26 mouse cellular contexts compared by ENCODE assay signal in the genomic region with DNA sequence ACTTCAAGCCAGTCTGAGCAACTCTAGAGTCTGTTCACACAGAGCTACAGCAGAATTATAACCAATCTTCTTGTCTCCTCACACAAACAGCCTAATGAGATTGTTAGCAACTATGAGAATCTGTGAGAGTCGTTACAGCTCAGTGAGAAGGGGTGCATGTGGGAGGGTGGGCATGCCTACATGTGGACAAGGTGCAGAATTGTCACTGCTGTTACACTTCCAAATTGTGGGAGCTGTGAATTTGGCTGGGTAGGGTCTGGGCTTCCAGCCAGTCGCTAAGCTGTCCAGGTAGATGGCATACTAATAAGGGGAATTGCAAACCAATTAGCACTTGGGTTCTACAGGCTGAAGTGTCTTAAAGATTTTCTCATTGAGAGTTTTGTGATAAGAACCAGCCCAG.
A peak's percentile ranks its signal among the peaks of the same experiment; 100 is the strongest.
DNase-seq lines count a peak whose midpoint lies in the region; ATAC-seq and TF ChIP-seq lines count a peak whose summit lies in the region.
"Had no signal": no experiment of that assay in that cellular context is flagged by ENCODE, and none has a peak within 500 bp of the region (broad histone marks: within the 10 kb centered on the region; RNA-seq: fewer than 3 reads in every experiment).

No protein-coding gene starts in this region.

- no peaks in the 10 kb centered on the region for H3K36me3 ChIP-seq in forebrain, embryonic 14.5 days (ENCODE audit: control insufficient read depth, insufficient read depth, low read length)
- H3K36me3 ChIP-seq in forebrain, embryonic 10.5 days (replicated peaks), result no peaks in the 10 kb centered on the region
- no peaks in the 10 kb centered on the region for H3K36me3 ChIP-seq in heart, embryonic 12.5 days
- H3K36me3 ChIP-seq in forebrain, postnatal 0 days (ENCODE audit: insufficient read depth), result no peaks in the 10 kb centered on the region
- H3K36me3 ChIP-seq: embryonic facial prominence, embryonic 13.5 days; embryonic facial prominence, embryonic 15.5 days; G1E had no signal

- H3K9me3 ChIP-seq in forebrain, embryonic 14.5 days (replicated peaks; ENCODE audit: control insufficient read depth, low read length), result no peaks in the 10 kb centered on the region
- no peaks in the 10 kb centered on the region for H3K9me3 ChIP-seq in forebrain, embryonic 10.5 days
- H3K9me3 ChIP-seq in heart, embryonic 12.5 days (replicated peaks), result no peaks in the 10 kb centered on the region
- no peaks in the 10 kb centered on the region for H3K9me3 ChIP-seq in forebrain, postnatal 0 days (ENCODE audit: low read length)
- H3K9me3 ChIP-seq: embryonic facial prominence, embryonic 13.5 days; embryonic facial prominence, embryonic 15.5 days had no signal

- DNase-seq in cerebellum, postnatal 10 days, result peak; percentile 21 to 23
- DNase-seq in cerebellum, postnatal 36 days, result no peak
- DNase-seq in forebrain, embryonic 14.5 days (ENCODE audit: low spot score), result peak; percentile 63
- DNase-seq in forebrain, embryonic 10.5 days (ENCODE audit: extremely low spot score, low spot score), result no peak
- DNase-seq in heart, adult 11 months, result peak; percentile 21
- peak; percentile 8 for DNase-seq in forebrain, postnatal 0 days
- no peak for DNase-seq in layer of hippocampus, postnatal 14 days (ENCODE audit: low spot score in 2 of 2)
- DNase-seq: adrenal gland, adult 8-10 months; adrenal gland, postnatal 14 days; adrenal gland, postnatal 36 days; B cell, adult 2 months; cerebellum, adult 11 months; cerebellum, adult 18-20 months; cerebellum, adult 8-10 months; cerebellum, adult 9-11 months; cerebellum, postnatal 25 days; embryo, embryonic 11 days had no signal

- H3K4me1 ChIP-seq in forebrain, embryonic 14.5 days (ENCODE audit: control insufficient read depth, insufficient read depth, low read length), result no peaks in the 10 kb centered on the region
- peaks cover 5% of the 10 kb centered on the region; the same call in 1 of the 2 replicates for H3K4me1 ChIP-seq in forebrain, embryonic 10.5 days
- H3K4me1 ChIP-seq in heart, embryonic 12.5 days (replicated peaks), result no peaks in the 10 kb centered on the region
- no peaks in the 10 kb centered on the region for H3K4me1 ChIP-seq in forebrain, postnatal 0 days (ENCODE audit: insufficient read depth)
- H3K4me1 ChIP-seq: embryonic facial prominence, embryonic 15.5 days had no signal

- 40% methylated on average over 2 of the region's 2 CpGs for WGBS in forebrain, embryonic 14.5 days
- WGBS in forebrain, embryonic 10.5 days, result 88% methylated on average over 2 of the region's 2 CpGs
- 70% methylated on average over 2 of the region's 2 CpGs for WGBS in heart, embryonic 12.5 days
- WGBS in forebrain, postnatal 0 days, result 32% methylated on average over 2 of the region's 2 CpGs

- ATAC-seq in forebrain, embryonic 14.5 days, result peak; percentile 72; the same call in 1 of the 2 replicates
- ATAC-seq in heart, embryonic 12.5 days (ENCODE audit: insufficient number of reproducible peaks, low FRiP score), result no peak
- 0 out of 2 replicates have a peak, but pooled peaks have one; percentile 8 for ATAC-seq in forebrain, postnatal 0 days
- ATAC-seq: activated CD4-positive, CD25-positive, alpha-beta regulatory T cell, adult 4 months; CD4-positive, CD25-positive, alpha-beta regulatory T cell, adult 4 months; Patski had no signal

- no peak overlapping the region for H3K4me3 ChIP-seq in forebrain, embryonic 14.5 days (ENCODE audit: low read depth, low read length)
- H3K4me3 ChIP-seq in forebrain, embryonic 10.5 days, result no peak overlapping the region
- H3K4me3 ChIP-seq in heart, embryonic 12.5 days, result no peak overlapping the region
- H3K4me3 ChIP-seq in forebrain, postnatal 0 days (ENCODE audit: low read depth, low read length), result no peak overlapping the region
- H3K4me3 ChIP-seq: embryonic facial prominence, embryonic 13.5 days; embryonic facial prominence, embryonic 15.5 days; erythroblast, embryonic 14.5 days had no signal

- H3K9ac ChIP-seq in forebrain, embryonic 14.5 days (ENCODE audit: low read length), result no peak overlapping the region
- H3K9ac ChIP-seq in heart, embryonic 12.5 days, result no peak overlapping the region
- no peak overlapping the region for H3K9ac ChIP-seq in forebrain, postnatal 0 days
- H3K9ac ChIP-seq: embryonic facial prominence, embryonic 13.5 days; embryonic facial prominence, embryonic 15.5 days had no signal

- H3K4me2 ChIP-seq in forebrain, embryonic 14.5 days (ENCODE audit: low read length), result no peak overlapping the region
- H3K4me2 ChIP-seq in heart, embryonic 12.5 days, result no peak overlapping the region
- no peak overlapping the region for H3K4me2 ChIP-seq in forebrain, postnatal 0 days (ENCODE audit: low read depth)
- H3K4me2 ChIP-seq: embryonic facial prominence, embryonic 13.5 days; embryonic facial prominence, embryonic 15.5 days had no signal

- no peaks in the 10 kb centered on the region for H3K27me3 ChIP-seq in forebrain, embryonic 14.5 days (replicated peaks; ENCODE audit: control insufficient read depth, insufficient read depth, low read length)
- H3K27me3 ChIP-seq in forebrain, embryonic 10.5 days (ENCODE audit: poor library complexity, severe bottlenecking), result no peaks in the 10 kb centered on the region
- no peaks in the 10 kb centered on the region for H3K27me3 ChIP-seq in heart, embryonic 12.5 days (replicated peaks)
- H3K27me3 ChIP-seq in forebrain, postnatal 0 days (ENCODE audit: insufficient read depth, low read length), result no peaks in the 10 kb centered on the region
- H3K27me3 ChIP-seq: CH12.LX; embryonic facial prominence, embryonic 13.5 days; embryonic facial prominence, embryonic 15.5 days; Patski had no signal

- TF ChIP-seq CTCF in forebrain, postnatal 0 days (IDR thresholded peaks at IDR 0.05; ENCODE audit: low read depth), result no peak

- no peak overlapping the region for H3K27ac ChIP-seq in forebrain, embryonic 14.5 days (ENCODE audit: low read depth, low read length)
- H3K27ac ChIP-seq in forebrain, embryonic 10.5 days, result no peak overlapping the region
- no peak overlapping the region for H3K27ac ChIP-seq in heart, embryonic 12.5 days (ENCODE audit: poor library complexity, severe bottlenecking)
- H3K27ac ChIP-seq in forebrain, postnatal 0 days (ENCODE audit: low read depth, low read length), result no peak overlapping the region
- H3K27ac ChIP-seq: embryonic facial prominence, embryonic 13.5 days; embryonic facial prominence, embryonic 15.5 days had no signal

Comparison
In these comparisons a context has a peak if more than half of its experiments do, and no peak if none do; other contexts are left out.
1. DNase-seq: peak in cerebellum, postnatal 10 days (2 of 2), forebrain, embryonic 14.5 days (single experiment), heart, adult 11 months (single experiment) and forebrain, postnatal 0 days (single experiment); none in cerebellum, postnatal 36 days (0 of 2), forebrain, embryonic 10.5 days (single experiment) and layer of hippocampus, postnatal 14 days (0 of 2).